Mouse (Mus musculus): ENCODE data around the gene Cep104.

Gene Cep104

DNA sequence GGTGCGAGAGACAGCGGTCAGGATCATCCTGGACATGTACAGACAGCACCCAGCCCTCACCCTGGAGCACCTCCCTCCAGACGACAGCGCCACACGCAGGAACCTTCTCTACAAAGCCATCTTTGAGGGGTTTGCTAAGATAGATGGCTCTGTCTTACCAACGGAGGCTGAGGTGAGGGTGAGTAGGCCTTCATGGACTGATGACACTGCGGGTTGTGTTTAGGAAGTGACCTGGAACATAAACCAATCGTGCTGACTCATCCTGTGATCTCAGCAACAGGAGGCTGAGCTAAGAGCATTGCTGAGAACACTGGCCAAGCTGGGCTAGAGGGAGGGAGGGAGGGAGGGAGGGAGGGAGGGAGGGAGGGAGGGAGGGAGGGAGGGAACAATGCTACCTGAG is 18.5 kb downstream of the Cep104 start:
- DNase-seq = no peak

GRCm38 (mm10) chr4:154005488-154005887 is 30.5 kb downstream of the Cep104 start:
- no peak for DNase-seq

- no peak for DNase-seq
These were observed 31.3 kb downstream of the Cep104 start for GRCm38 (mm10) chr4:154006264-154006663.

- DNase-seq = no peak
These were observed 32.8 kb downstream of the Cep104 start for GRCm38 (mm10) chr4:154007759-154008158.

- no peak for DNase-seq
These were observed 36.1 kb downstream of the Cep104 start for GRCm38 (mm10) chr4:154010907-154011645.

- peak; percentile 87 to 89 for DNase-seq
These were observed 36.7 kb downstream of the Cep104 start, which contains the start of gene Lrrc47 for GRCm38 (mm10) chr4:154011646-154012089. Gene Lrrc47 (plus strand): TSS chr4:154011731.

GRCm38 (mm10) chr4:154012132-154012882 is 37.3 kb downstream of the Cep104 start:
- peak in 1 of 2 experiments; percentile 33 for DNase-seq

GRCm38 (mm10) chr4:154015476-154015875 is 40.5 kb downstream of the Cep104 start:
- peak in 1 of 2 experiments; percentile 43 for DNase-seq

DNA sequence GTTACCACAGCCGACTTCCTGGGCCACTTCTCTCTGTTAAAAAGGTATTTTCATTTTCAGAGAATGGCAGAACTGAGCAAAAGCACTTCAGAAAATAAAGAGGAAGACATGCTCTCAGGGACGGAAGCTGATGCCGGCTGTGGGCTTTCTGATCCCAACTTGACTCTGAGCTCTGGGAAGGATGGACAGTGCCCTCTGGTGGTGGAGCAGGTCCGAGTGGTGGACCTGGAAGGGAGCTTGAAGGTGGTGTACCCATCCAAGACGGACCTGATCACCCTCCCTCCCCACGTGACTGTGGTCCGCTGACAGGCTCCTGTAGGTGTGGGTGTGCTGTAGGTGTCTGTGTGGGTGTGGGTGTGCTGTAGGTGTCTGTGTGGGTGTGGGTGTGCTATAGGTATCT is 44.6 kb downstream of the Cep104 start:
- peak; percentile 38 to 66 for DNase-seq

GRCm38 (mm10) chr4:154021432-154021831 is 46.4 kb downstream of the Cep104 start:
- DNase-seq = peak in 1 of 2 experiments; percentile 42

GRCm38 (mm10) chr4:154022407-154022806 is 47.4 kb downstream of the Cep104 start:
- peak; percentile 26 to 39 for DNase-seq

DNA sequence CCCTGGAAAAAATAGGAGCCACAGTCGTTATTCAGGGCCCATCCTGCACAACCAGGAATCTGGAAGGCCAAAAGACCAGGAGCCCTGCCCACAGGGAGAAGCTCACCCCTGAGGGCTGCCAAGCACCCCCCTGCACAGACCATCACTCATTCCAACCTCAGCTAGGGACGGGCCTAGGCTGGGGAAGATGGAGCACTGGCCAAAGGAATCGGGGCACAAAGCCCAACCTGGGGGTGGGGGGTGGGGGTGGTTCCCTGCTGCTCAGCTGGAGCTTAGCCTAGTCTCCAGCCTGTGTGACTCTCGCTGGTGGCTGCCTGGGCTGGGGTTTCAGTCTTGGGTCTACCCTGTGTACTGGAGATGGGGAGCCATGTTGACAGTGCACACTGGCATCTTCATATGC is 47.9 kb downstream of the Cep104 start:
- peak in 1 of 2 experiments; percentile 31 for DNase-seq

GRCm38 (mm10) chr4:154023754-154024601 is 49.0 kb downstream of the Cep104 start:
- no peak for DNase-seq

GRCm38 (mm10) chr4:154024729-154025521 is 49.9 kb downstream of the Cep104 start:
- DNase-seq = no peak

DNA sequence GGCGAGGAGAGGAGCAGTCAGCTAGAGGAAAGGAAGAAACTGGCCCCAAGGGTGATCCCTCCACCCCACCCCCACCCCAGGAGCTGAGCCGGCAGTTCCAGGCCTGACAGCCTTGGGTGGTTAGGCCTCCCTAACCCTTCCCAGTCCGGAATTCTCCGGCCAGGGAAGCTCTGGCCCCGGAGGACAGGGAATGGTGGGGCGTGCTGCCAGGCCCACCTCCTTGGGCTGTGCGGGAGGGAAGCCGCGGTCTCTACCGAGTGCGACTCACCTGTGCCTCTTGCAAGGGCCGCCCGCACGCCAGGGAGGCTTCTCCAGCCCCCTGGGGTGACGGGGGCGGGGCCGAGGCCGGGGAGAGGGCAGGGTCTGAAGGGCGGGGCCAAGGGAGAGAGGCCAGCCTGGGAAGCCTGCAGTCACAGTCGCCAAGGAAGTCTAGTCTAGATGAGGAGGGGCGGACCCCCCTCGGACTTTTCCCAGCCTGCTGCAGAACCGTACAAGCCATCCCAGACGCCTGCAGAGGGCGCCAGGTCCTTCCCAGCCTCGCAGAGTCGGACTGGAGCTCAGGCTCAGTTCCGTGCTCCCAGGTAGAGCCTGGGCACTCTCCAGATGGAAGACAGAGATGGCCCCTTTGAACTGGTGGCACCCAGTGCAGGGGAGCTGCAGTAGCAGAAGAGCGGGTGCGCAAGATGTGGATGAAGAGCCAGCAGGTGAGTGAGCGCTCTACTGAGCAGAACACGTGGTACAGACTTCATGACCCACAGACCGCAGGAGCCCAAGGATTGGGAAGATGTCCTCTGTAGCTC is 50.8 kb downstream of the Cep104 start, which contains the start of gene Smim1:
Gene Smim1 (minus strand): TSS at position 590 of the 800 bp plus-strand sequence.
- DNase-seq = peak; percentile 67 to 82

GRCm38 (mm10) chr4:154026441-154026761 is 51.4 kb downstream of the Cep104 start:
- no peak for DNase-seq

- no peak for DNase-seq
These were observed 53.1 kb downstream of the Cep104 start for GRCm38 (mm10) chr4:154028066-154028465.

GRCm38 (mm10) chr4:154028646-154029045 is 53.7 kb downstream of the Cep104 start:
- DNase-seq = peak in 1 of 2 experiments; percentile 43

DNA sequence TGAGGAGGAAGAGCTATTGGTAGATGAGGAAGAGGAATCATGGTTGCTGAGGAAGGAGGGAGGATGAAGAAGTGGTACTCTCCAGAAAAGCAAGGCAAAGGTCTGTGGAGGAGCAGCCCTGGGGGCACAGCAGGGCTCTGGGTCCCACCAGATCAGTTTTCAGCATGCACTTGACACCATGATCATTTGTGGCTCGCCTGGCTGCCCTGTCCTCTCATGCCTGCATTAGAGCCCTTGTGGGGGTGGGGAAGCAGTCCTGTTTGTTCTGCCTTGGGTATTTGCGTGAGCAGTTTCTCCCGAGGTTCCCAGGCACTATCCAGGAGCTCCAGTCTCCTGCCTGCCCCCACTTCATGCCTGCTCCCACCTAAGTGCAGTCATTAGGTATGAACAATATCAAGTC is 62.1 kb downstream of the Cep104 start:
- no peak for DNase-seq

GRCm38 (mm10) chr4:154042577-154042976 is 67.6 kb downstream of the Cep104 start, which contains the start of gene Ccdc27:
Gene Ccdc27 (minus strand): TSS chr4:154042677.
- DNase-seq = no peak

DNA sequence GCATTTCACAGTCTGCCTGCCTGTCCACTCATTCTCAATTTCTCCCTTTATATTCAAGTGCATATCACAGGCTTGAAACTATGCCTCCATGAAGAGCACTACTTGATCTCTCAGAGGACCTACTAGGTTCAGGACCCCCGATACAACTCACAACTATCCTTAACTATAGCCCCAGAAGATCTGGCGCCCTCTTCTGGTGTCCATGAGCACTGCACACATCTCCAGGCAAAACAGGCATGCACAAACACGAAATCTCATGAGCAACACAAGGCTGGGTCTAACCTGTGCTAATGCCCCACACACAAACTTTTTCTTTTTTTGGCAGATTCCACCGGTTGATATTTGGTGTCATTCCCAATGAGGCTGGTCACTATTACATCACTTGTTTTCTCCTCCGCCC is 70.8 kb downstream of the Cep104 start:
- DNase-seq = no peak
